Mouse (Mus musculus) spleen, adult 2 months (tissue): ENCODE measurements around the gene Stk11.

ENCODE experiments used
- CTCF ChIP-seq: fragments of 200-500 bp; IDR thresholded peaks from 2 replicates; pipeline ENCODE4 v1.5.1; 2011; ENCODE audit warnings: mild to moderate bottlenecking, inconsistent platforms; ENCODE audit not compliant: insufficient read depth, insufficient read length, insufficient replicate concordance; ENCODE audit errors: extremely low read depth
- POLR2A ChIP-seq: fragments of 200-500 bp; IDR thresholded peaks from 2 replicates; pipeline ENCODE4 v1.6.1; 2011; ENCODE audit warnings: low read depth, low read length, inconsistent platforms

GRCm38 (mm10) chr10:80084817-80085487, 30.7 kb upstream of the Stk11 start:
- no peak for TF ChIP-seq CTCF
- no peak for TF ChIP-seq POLR2A
